Mouse (Mus musculus) cerebellum, adult 8-10 months (tissue): Measurements from ENCODE around the gene Gmppb.
"Not testable (repeated sequence)": the region's sequence is repeated elsewhere in the genome, so short reads cannot be mapped to it uniquely, and the experiment has no call there.

Source experiments
- DNase-seq: peaks from one replicate; pipeline ENCODE4 v3.0.0; 2022

Gene Gmppb

GRCm38 (mm10) chr9:108049016-108049455, at the start of gene Gmppb:
TSS of gene Gmppb (plus strand) at chr9:108049242.
- peak; percentile 92 for DNase-seq

GRCm38 (mm10) chr9:108001922-108002770, 46.9 kb upstream of the Gmppb start, which contains the start of gene Ip6k1:
TSS of gene Ip6k1 (plus strand) at chr9:108002501.
- peak; percentile 100 for DNase-seq

GRCm38 (mm10) chr9:108002778-108003530, 46.1 kb upstream of the Gmppb start:
- no peak for DNase-seq

GRCm38 (mm10) chr9:108003531-108003890, 45.5 kb upstream of the Gmppb start:
- no peak for DNase-seq

GRCm38 (mm10) chr9:108008041-108008440, 41.0 kb upstream of the Gmppb start:
- no peak for DNase-seq

- no peak for DNase-seq
Measured at GRCm38 (mm10) chr9:108010385-108010784, 38.7 kb upstream of the Gmppb start.

- not testable (repeated sequence) for DNase-seq
Measured at GRCm38 (mm10) chr9:108013577-108013976, 35.5 kb upstream of the Gmppb start.

- DNase-seq = no peak
Measured at GRCm38 (mm10) chr9:108017127-108017526, 31.9 kb upstream of the Gmppb start.

GRCm38 (mm10) chr9:108020741-108021140, 28.3 kb upstream of the Gmppb start:
- DNase-seq = no peak

GRCm38 (mm10) chr9:108023216-108023615, 25.8 kb upstream of the Gmppb start:
- no peak for DNase-seq

GRCm38 (mm10) chr9:108026584-108026983, 22.5 kb upstream of the Gmppb start:
- no peak for DNase-seq

GRCm38 (mm10) chr9:108027867-108028266, 21.2 kb upstream of the Gmppb start:
- DNase-seq = no peak

- DNase-seq = no peak
Measured at GRCm38 (mm10) chr9:108032126-108032525, 16.9 kb upstream of the Gmppb start.

GRCm38 (mm10) chr9:108035331-108036156, 13.5 kb upstream of the Gmppb start:
- DNase-seq = no peak

GRCm38 (mm10) chr9:108044751-108045492, 4.1 kb upstream of the Gmppb start:
- DNase-seq = no peak

- no peak for DNase-seq
Measured at GRCm38 (mm10) chr9:108046582-108046981, 2.5 kb upstream of the Gmppb start.

GRCm38 (mm10) chr9:108047601-108048565, 1.2 kb upstream of the Gmppb start:
- DNase-seq = no peak

GRCm38 (mm10) chr9:108048566-108048955, 481 bp upstream of the Gmppb start:
- peak; percentile 43 for DNase-seq

- peak; percentile 34 for DNase-seq
Measured at GRCm38 (mm10) chr9:108049561-108050251, 664 bp downstream of the Gmppb start.

- peak; percentile 32 for DNase-seq
Measured at GRCm38 (mm10) chr9:108051184-108051930, 2.3 kb downstream of the Gmppb start.
